Mouse (Mus musculus) bone marrow, adult 2 months (tissue): ENCODE measurements at regions not wholly inside any gene's neighbourhood (a gene's known extent, or its start where the extent isn't known, plus 50 kb on each side); places are given as distances from the start of the nearest gene placed in this dataset.

ENCODE experiments used
- CTCF ChIP-seq: fragments of 200-500 bp; IDR thresholded peaks from 2 replicates; pipeline ENCODE4 v1.5.1; 2011; ENCODE audit warnings: low read length, control low read depth; ENCODE audit not compliant: control insufficient read depth, insufficient read depth
- POLR2A ChIP-seq: fragments of 200-500 bp; IDR thresholded peaks from 2 replicates; pipeline ENCODE4 v1.6.1; 2011; ENCODE audit warnings: low read depth, mild to moderate bottlenecking, control low read depth, low read length, borderline replicate concordance; ENCODE audit not compliant: control insufficient read depth

- no peak for TF ChIP-seq POLR2A
- no peak for TF ChIP-seq CTCF
Measured at GRCm38 (mm10) chr4:137156441-137157105, 108.0 kb upstream of the Zbtb40 start.
